Mouse (Mus musculus): ENCODE measurements around the gene Ephb4.
A peak's percentile ranks its signal among the peaks of the same experiment; 100 is the strongest.

Gene Ephb4

DNA sequence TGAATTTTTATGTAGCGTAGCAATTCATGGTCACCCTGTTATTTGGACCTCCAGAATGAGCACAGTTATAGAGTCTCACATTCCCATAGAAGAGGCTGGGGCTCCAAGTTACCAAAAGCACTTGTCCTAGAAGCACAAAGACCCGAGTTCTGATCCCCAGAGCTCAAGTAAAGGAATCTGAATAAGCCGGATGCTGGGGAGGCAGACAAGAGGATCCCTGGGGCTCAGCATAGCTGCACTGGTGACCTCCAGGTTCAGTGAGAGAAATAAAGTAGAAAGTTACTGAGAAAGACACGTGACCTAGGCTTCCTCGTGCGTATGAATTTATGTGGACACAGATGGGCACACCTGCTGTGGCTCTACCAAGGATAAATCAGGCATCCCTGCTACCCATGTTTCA is 14.8 kb upstream of the Ephb4 start:
- DNase-seq (ENCODE audit: low spot score), result no peak

DNA sequence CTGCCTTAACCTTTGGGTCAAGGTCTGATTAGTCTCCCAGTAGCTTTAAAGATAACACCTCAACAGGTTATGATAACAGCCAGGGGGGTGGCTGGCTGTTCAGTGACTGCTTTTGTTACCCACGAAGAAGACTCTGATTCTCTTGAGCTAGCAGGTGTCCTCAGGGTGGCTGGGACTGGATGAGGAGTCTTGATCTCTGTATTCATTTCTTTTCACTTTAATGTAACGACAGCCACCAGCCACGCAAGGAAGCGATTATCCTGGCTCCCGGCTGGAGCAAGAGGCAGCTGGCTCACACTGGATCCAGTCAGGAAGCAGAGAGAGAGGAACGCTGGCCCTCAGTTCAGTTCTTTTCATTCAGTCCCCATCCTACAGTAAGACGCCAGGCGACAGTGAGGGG is 12.7 kb upstream of the Ephb4 start:
- no peak for DNase-seq (ENCODE audit: low spot score)

DNA sequence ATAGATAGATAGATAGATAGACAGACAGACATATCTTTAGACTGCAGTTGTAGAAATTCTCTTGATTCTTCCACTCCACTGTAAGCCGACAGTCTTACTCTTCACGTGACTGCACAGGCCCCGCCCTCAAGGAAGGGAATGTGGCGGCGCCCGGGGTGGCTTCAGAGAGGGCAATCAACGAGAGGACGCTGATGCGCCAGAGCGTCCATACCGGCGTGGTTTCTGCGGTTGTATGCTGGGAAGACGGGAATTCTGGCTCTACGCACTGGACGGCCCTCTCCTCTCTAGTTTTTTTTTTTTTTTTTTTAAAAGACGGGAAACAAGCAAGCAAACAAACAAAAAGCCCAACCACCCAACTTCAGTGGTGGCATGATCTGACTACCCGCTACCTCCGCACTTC is 11.7 kb upstream of the Ephb4 start:
- peak; percentile 65 for DNase-seq (ENCODE audit: low spot score)

DNA sequence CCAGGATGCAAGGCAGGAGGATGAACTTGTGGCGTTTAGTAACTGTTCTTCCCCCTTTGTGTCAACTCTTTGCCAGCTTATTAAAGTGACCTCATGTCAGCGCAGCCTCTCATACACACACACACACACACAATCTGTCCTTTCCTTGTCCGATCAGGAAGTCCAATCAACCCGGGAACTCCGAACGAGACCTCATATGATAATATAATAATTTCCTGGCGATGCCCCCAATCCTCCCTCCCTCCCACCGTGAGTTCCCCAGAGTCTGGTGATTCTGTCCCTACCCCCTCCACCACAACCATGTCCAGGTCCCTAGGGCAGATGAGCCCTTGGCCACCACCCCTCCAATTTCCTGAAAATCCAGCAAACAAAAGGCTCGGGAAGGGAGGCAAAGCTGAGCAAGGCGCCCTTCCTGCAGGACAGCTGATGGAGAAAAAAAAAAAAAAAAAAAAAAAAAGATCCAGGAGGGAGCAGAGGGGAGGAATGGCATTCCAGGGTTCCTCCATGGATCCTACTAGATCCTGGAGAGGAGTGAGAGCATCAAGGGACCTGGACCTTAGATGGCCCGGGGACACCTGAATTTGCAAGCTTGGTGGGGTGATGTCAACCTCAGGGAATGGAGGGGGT is 11.1 kb upstream of the Ephb4 start:
- DNase-seq (ENCODE audit: low spot score), result no peak

DNA sequence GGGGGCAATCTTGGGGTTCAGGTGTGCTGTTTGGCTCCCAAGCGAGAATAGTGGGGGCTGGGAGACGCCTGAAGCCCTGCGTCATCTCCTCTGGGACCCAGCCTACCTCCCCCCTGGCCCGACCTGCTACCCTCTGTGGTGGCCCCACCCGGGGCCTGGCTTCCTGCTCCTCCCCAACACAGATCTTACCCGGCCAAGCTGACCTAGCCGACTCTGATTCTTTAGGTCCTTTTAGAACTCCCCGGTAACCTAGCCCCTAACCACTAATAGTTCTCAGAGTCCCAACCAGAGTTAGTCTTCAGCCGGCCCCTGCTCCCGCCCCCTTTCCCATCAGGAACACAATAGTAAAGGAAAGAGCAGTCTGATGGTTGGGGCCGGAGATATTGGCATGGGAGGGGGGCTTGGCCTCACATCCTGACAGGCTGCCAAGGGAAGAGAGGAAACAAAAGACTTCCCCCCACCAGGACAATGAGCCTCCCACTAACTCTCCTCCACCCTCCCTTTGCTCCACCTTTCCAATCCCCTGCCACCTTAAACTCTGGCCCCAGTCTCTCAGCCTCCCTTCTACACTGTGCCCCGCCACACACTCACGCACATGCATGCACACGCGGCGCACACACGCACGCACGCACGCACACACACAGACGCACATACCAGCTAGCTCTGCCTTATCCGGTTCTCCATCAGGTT is 10.5 kb upstream of the Ephb4 start:
- DNase-seq (ENCODE audit: low spot score), result no peak

DNA sequence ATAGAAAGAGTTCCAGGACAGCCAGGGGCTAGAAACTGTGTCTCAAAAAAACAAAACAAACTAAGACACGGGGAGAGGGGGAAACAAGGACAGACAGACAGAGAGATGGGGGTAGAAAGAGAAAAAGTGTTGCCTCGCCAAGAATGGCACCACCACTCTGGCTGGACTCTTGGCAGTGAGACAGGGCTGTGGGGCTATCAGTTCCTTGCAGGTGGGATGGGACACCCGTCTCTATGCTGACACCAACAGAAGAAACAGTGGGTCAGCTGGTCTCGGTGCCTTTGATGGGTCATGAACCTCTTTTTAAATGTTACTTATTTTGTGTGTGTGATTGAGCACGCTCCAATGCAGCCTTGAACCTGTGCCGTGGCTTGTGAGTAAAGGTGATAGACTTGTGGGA is 9.7 kb upstream of the Ephb4 start:
- no peak for DNase-seq (ENCODE audit: low spot score)

DNA sequence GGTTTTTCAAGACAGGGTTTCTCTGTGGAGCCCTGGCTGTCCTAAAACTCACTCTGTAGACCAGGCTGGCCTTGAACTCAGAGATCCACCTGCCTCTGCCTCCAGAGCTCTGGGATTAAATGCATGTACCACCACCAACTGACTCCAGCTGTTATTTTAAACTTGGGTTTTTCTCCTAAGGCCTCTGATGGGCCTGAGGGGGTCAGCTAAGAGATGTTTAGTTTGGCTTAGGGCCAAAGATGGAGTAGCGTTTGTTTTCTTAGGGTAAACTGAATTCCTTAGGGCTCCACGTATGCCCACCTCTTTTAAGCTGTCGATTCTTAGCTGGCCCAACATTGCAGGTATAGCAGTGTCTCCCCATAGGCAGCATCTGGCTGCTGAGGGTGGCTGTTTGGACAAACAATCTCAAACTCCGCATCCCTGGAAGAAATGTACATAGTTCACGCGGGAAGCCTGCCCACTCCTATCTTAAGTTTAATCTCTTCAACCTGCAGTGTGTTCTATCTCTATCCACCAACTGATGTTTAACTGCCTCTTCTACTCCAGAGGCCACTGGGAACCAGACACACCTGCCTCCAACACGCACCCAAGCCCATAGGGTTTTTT is 7.4 kb upstream of the Ephb4 start:
- DNase-seq (ENCODE audit: low spot score), result no peak

DNA sequence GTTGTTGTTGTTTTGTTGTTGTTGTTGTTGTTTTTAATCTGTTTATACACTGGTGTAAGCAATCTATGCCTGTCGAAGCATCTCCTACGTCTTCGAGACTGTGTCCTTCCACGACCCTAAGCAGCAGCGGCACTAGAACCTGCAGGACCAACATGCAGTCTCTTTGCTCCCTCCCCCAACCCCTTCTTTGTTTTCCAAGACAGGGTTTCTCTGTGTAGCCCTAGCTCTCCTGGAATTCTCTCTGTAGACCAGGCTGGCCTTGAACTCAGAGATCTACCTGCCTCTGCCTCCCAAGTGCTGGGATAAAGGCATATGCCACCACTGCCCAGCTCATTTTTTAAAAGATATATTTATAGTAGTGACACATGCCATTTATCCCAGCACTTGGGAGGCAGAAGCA is 6.5 kb upstream of the Ephb4 start:
- no peak for DNase-seq (ENCODE audit: low spot score)

DNA sequence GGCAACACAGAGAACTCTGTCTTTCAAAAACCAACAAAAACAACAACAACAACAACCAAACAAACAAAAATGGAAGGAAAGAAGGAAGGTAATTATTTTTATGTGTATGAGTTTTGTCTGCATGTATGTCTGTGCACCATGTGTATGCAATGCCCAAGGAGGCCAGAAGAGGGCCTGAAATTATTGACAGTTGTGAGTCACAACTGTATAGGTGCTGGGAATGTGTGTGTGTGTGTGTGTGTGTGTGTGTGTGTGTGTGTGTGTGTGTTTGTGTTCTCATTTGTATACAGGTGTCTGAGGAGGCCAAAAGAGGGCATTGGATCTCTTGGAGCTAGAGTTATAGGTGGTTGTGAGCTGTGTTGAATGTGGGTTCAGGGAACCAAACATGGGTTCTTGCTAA is 6.0 kb upstream of the Ephb4 start:
- no peak for DNase-seq (ENCODE audit: low spot score)

DNA sequence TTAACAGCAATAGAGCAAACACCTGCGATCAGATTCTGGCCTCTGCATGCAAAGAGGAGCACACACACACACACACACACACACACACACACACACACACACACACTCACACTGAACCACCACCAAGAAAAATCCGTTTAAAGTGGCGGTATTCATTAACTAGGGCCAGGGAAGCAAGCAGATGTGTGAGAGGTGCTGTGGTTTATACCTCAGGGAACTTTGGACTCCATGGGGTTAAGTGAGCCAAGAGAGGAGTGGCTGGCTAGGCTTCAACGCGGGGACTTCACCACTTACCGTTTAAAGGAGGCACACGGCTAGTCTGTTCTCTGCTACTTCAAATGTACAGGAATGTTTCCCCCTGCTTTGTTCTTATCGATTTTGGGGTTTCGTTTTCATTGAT is 4.1 kb upstream of the Ephb4 start:
- no peak for DNase-seq (ENCODE audit: low spot score)

DNA sequence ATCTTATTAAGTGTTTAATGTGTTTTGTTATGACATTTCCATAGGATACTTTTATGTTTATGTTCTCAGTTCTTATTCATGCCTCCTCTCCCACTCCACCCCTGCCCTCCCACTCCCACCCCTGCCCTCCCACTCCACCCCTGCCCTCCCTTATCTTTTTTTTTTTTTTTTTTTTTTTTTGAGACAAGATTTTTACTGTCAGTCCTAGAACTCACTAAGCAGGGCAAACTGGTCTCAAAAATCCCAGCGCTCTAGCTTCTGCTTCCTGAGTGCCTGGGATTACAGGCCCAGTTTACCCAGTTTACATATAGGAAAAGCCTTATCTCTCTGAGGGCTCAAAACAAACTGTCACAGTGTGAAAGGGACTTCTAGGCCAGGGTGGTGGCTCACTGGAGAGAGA is 3.5 kb upstream of the Ephb4 start:
- no peak for DNase-seq (ENCODE audit: low spot score)

DNA sequence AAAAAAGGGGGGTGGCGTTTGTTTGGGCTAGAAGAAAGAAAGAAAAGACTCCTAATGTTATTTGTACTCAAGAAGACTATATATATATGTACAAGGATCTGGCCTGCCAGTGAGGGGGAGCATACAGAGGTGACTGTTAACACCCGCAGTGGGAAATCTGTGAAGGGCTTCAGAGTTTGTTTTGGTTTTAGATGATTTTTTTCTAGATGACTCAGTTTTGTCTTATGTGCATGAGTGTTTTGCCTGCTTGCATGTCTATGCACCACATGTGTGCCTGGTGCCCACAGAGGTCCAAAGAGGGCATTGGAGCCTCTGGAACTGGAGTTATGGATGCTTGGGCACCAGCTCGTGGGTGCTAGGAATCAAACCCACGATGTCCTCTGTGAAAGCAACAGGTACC is 2.9 kb upstream of the Ephb4 start:
- no peak for DNase-seq (ENCODE audit: low spot score)

DNA sequence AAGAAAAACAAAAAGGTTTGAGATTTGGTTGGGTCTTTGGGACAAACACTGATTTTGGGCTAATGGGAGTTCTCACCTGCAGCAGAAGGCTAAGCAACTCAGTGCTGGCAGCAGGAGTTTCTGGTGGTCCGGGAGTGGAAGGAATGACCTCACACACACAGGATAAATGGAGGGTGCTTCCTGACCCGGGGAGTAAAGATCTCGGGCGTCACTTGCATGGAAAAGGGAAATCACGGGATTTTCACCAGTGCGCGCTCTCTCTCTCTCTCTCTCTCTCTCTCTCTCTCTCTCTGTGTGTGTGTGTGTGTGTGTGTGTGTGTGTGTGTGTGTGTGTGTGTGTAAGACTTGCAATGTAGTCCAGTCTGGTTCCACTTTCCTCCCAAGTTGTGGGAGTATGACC is 2.1 kb upstream of the Ephb4 start:
- no peak for DNase-seq (ENCODE audit: low spot score)

DNA sequence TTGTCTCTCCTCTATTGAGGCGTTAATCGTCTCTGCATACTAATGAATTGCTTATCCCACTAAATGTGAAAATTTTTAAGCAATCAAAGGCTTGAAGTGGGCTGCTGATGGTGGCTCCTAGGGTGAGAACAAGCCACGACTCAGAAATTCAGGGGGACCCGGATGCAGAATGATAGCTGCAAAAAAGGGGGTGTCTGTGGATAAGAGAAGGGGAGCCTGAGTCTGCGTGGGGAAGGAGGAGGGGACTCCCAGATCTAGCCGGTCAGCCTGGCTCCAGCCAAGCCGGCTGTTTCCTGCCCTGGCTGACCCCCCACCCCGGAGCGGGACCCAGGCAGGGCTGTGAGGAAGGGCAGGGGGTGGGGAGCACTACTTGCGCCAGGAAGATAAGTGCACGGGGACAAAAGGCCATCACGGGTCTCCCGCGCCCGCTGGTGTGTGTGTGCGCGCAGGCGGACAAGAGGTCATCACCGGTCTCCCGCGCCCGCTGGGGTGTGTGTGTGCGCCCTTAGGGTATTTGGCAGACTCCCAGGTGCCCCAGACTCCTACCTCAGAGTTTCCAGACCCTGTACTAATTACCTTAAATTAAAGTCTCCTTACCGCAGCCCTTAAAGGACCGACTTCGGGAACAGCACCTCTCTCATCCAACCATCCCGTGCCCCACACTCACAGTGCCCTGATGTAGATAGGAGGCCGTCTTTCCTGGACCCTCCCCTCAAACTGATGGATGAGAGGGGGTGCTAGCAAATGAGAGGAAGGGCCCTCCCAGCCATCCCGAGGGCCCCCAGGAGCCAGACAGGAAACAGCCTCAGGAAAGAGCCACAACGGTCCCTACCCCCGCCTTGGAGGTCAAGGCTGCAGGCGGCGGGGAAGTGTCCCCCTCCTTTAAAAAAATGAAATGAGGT is 1.2 kb upstream of the Ephb4 start:
- DNase-seq (ENCODE audit: low spot score), result no peak

DNA sequence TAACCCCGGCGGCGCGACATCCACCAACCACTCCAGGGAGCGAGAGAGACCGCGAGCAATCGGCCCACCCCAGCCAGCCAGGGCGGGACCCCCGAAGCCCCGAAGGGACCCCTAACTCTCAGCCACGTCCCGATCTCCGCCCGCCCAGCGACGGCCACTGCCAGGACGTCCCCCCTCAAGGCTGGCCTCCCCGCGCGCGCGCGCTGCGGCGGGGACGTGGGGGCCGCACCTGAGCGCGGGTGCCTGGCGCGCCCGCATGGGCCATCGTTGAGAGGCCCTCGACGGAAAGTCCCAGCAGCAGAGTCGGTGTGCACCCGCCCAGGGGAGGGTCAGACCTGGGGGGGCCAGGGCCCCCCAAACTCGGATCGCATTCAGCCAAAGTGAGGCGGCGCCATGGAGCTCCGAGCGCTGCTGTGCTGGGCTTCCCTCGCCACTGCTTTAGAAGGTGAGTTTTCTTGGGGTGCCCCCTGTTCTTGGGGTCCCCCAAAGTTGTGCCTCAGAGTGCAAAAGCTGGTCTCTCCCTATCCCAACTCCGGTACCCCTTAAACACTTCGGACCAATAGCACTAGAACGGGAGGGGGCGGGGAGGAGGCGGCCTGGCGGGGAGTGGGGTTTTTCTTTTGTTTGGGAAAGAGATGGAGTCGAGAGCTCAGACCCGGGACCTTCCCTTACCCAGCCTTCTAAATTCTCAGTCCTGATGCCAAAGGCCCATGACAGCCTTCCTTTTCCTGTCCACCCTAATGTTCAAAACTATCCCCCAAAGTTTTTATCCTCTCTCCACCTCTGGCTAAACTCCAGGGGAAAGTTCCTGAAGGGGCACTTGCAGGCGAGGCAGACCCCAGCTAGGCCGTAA is 522 bp downstream of the Ephb4 start:
- no peak for DNase-seq (ENCODE audit: low spot score)

DNA sequence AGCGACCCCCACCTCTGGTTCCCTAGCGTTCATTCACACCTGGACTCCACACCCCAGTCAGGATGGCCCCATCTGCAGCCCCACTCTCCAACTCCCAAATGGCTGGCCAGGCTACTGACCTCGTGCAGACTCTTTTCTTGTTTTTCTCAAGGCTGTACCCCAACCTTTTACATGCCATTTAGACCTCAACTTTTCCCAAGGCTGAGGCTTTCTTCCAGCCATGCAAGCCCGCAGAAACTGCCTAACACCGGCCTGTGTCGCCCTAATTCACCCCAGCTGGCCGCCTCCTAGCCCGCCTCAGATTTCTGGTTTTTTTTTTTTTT is 1.1 kb downstream of the Ephb4 start:
- DNase-seq (ENCODE audit: low spot score), result no peak

DNA sequence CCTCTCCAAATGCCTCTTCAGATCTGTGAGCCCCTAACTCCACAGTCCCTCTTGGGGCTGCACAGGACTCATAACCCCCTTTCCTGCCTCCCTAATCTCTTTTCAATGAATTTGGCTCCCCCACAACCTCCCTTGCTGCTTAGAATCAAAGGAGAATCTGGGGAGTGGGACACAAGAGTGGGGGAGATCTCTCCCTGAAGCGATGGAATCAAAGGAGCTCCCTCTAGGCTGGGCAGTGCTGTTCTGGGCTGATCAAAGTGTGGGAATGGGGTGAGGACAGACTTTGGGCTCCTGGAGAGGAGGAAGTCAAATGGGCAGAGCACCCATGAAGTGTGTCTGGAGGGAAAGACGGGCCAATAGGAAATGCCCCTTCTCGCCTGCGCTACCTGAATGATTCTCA is 1.5 kb downstream of the Ephb4 start:
- no peak for DNase-seq (ENCODE audit: low spot score)

DNA sequence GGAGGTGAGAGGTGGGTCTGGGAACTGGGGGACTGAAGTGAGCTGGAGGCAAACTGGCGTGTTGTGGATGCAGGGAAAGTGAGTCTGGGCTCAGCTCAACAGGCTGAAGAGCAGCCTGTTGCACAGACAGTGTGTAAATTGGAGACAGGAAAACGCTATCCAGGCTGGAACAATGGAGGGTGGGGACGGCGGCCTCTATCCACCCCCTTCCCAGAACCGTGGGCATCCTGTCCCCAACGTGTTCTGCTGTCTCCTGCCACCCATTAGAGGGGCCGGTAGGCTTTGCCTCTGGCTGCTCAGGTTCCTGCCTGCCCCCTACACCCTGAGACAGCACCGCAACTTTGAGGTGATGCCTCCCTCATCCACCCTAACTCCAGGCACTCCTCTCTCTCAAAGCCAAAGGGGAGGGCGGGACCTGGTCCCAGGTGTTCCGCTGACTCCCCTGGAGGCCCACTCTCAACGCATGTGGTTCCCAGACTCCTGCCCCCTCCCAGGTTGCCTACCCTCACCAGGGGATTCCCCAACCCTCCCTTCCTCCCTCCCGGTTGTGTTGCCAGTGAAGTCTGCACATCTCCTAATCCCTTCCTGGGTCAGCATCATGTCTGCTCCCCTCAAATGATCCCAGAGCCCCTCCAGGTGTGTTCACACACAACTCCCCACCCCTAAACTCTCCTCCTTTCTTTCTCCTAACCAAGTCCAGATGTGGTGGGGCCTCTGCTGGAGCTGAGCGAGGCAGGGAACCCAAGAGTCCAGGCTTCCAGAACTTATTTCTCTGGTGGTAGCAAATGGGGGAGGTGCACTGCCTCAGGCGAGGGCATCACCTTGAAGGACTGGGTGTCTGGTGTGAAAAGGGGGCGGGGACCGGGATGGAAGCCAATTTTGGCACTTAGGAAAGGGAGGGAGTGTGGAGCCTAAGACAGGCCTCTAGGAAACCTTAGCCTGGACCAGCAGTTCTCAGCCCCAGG is 2.4 kb downstream of the Ephb4 start:
- DNase-seq (ENCODE audit: low spot score), result no peak

DNA sequence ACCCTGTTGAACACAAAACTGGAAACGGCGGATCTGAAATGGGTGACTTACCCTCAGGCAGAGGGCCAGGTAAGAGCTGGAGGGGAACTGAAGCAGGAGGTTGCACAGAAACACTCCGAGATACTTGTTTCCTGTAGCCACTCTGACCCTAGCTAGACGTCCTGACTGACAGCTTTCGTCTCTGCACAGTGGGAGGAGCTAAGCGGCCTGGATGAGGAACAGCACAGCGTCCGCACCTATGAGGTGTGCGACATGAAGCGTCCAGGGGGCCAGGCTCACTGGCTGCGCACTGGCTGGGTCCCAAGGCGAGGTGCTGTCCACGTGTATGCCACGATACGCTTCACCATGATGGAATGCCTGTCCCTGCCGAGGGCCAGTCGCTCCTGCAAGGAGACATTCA is 4.2 kb downstream of the Ephb4 start:
- DNase-seq (ENCODE audit: low spot score), result no peak

DNA sequence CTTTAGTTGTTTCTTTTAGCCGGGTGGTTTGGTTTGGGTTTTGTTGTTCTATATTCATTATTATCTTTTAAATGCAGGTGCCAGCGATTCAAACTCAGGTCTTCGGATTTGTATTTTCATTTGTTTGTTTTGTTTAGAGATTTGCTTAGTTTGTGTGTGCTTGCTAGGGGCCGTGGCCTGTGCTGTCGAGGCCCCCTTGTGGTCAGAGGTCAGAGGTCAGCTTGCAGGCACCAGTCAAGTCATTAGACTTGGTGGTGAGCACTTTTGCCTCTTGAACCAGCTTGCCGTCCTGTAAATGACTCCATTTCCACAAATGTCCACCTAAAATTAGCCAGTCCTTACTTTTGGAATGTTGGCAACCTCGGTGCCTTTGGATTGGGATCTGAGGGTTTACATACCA is 8.5 kb downstream of the Ephb4 start:
- DNase-seq (ENCODE audit: low spot score), result no peak

DNA sequence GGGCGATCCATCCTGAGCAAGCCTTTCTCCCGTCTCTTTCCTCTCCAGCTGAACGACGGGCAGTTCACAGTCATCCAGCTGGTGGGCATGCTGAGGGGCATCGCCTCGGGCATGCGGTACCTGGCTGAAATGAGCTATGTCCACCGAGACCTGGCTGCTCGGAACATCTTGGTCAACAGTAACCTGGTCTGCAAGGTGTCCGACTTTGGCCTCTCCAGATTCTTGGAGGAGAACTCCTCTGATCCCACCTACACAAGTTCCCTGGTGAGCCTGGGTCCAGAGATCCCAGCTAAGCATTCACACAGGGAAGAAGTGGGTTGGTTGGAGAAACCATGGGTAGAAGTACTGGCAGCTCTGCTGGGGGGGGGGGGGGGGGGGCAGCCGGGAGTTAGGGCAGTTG is 19.8 kb downstream of the Ephb4 start:
- no peak for DNase-seq (ENCODE audit: low spot score)

All from urinary bladder, postnatal 10 days (tissue).